18 mouse cellular contexts compared by ENCODE assay signal in the genomic region with DNA sequence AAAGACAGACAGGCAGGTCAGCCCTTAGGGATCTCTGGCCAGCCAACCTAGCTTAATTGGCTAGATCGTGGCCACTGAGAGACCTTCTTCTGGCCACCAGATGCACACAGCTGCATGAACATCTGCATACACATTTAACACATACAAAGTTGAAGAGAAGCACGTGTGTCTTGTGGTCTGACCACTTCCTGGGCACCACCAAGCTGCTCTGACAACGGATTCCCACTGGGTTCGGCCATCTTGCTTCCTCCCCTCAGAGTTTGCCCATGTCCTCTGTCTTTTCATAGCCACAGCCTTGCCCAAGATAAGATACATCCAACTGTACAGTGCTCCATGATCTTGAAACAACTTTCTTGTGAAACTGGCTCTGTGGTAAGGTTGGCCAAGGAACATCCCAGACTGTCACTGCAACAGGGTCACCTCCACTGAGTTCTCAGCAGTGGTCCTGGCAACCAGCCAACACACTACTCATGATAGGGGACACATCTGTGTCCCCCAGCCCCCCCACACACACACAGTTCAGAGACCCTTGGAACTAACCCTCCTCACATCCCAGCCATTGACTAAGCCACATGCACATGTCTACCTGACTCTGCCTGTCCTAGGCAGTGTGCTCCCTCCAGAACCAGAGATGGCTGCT.
DNase-seq lines count a peak whose midpoint lies in the region; ATAC-seq and TF ChIP-seq lines count a peak whose summit lies in the region.
"Had no signal": no experiment of that assay in that cellular context is flagged by ENCODE, and none has a peak within 500 bp of the region (broad histone marks: within the 10 kb centered on the region; RNA-seq: fewer than 3 reads in every experiment).

No protein-coding gene starts in this region.

- H3K4me2 ChIP-seq in liver, postnatal 0 days (ENCODE audit: low read depth, low read length): no peak overlapping the region
- H3K4me2 ChIP-seq in liver, embryonic 11.5 days: no peak overlapping the region
- no peak overlapping the region for H3K4me2 ChIP-seq in forebrain, postnatal 0 days (ENCODE audit: low read depth)
- H3K4me2 ChIP-seq: embryonic facial prominence, embryonic 12.5 days; heart, embryonic 11.5 days; hindbrain, embryonic 15.5 days; lung, embryonic 15.5 days; midbrain, embryonic 11.5 days had no signal

- DNase-seq in liver, postnatal 0 days: peak; percentile 39
- no peak for DNase-seq in liver, embryonic 11.5 days (ENCODE audit: low spot score)
- peak; percentile 55 to 63 for DNase-seq in natural killer cell, adult 2 months (ENCODE audit: low spot score in 2 of 2)
- peak; percentile 79 for DNase-seq in thymus, postnatal 25 days
- DNase-seq in ovary, postnatal 10 days (ENCODE audit: low spot score): no peak
- DNase-seq in forebrain, postnatal 0 days: no peak
- no peak for DNase-seq in urinary bladder, adult 18-20 months (ENCODE audit: low spot score in 2 of 2)
- DNase-seq: adrenal gland, postnatal 14 days; kidney, adult 8-10 months; liver had no signal

- TF ChIP-seq EP300 in liver, postnatal 0 days (IDR thresholded peaks at IDR 0.05; ENCODE audit: low read depth): no peak

- H3K9ac ChIP-seq in liver, postnatal 0 days (replicated peaks): no peak overlapping the region
- no peak overlapping the region for H3K9ac ChIP-seq in liver, embryonic 11.5 days (ENCODE audit: low read depth, low read length)
- no peak overlapping the region for H3K9ac ChIP-seq in forebrain, postnatal 0 days
- H3K9ac ChIP-seq: embryonic facial prominence, embryonic 12.5 days; hindbrain, embryonic 15.5 days; lung, embryonic 15.5 days had no signal

- H3K27ac ChIP-seq in liver, postnatal 0 days (ENCODE audit: low read depth): no peak overlapping the region
- H3K27ac ChIP-seq in liver, embryonic 11.5 days (ENCODE audit: low read depth, low read length): no peak overlapping the region
- H3K27ac ChIP-seq in forebrain, postnatal 0 days (ENCODE audit: low read depth, low read length): no peak overlapping the region
- H3K27ac ChIP-seq: embryonic facial prominence, embryonic 12.5 days; forebrain, embryonic 10.5 days; hindbrain, embryonic 15.5 days; lung, embryonic 15.5 days had no signal

- H3K4me3 ChIP-seq in liver, postnatal 0 days (ENCODE audit: low read depth, low read length): no peak overlapping the region
- no peak overlapping the region for H3K4me3 ChIP-seq in liver, embryonic 11.5 days (ENCODE audit: low read depth, low read length)
- H3K4me3 ChIP-seq in forebrain, postnatal 0 days (ENCODE audit: low read depth, low read length): no peak overlapping the region
- H3K4me3 ChIP-seq: embryonic facial prominence, embryonic 12.5 days; forebrain, embryonic 10.5 days; hindbrain, embryonic 15.5 days; lung, embryonic 15.5 days; myocyte had no signal

- H3K27me3 ChIP-seq in liver, postnatal 0 days (ENCODE audit: insufficient read depth, low read length): no peaks in the 10 kb centered on the region
- no peaks in the 10 kb centered on the region for H3K27me3 ChIP-seq in liver, embryonic 11.5 days (replicated peaks; ENCODE audit: control insufficient read depth, insufficient read depth, low read length)
- no peaks in the 10 kb centered on the region for H3K27me3 ChIP-seq in forebrain, postnatal 0 days (ENCODE audit: insufficient read depth, low read length)
- H3K27me3 ChIP-seq: embryonic facial prominence, embryonic 12.5 days; hindbrain, embryonic 15.5 days; lung, embryonic 15.5 days had no signal

- peak; percentile 58 for ATAC-seq in liver, postnatal 0 days
- no peak for ATAC-seq in liver, embryonic 11.5 days (replicated peaks; ENCODE audit: low FRiP score)
- ATAC-seq in activated CD4-positive, CD25-positive, alpha-beta regulatory T cell, adult 4 months: peak; percentile 63
- ATAC-seq in forebrain, postnatal 0 days: no peak

- WGBS in liver, postnatal 0 days (ENCODE audit: insufficient replicate concordance): 49% methylated on average over 4 of the region's 4 CpGs
- 63% methylated on average over 4 of the region's 4 CpGs for WGBS in liver, embryonic 11.5 days
- WGBS in forebrain, postnatal 0 days: 84% methylated on average over 4 of the region's 4 CpGs

- no peaks in the 10 kb centered on the region for H3K36me3 ChIP-seq in liver, postnatal 0 days (replicated peaks; ENCODE audit: insufficient read depth, low read length)
- no peaks in the 10 kb centered on the region for H3K36me3 ChIP-seq in liver, embryonic 11.5 days (ENCODE audit: control insufficient read depth, insufficient read depth, low read length)
- no peaks in the 10 kb centered on the region for H3K36me3 ChIP-seq in forebrain, postnatal 0 days (ENCODE audit: insufficient read depth)
- H3K36me3 ChIP-seq: embryonic facial prominence, embryonic 12.5 days; forebrain, embryonic 10.5 days; hindbrain, embryonic 15.5 days; lung, embryonic 15.5 days had no signal

- no peaks in the 10 kb centered on the region for H3K9me3 ChIP-seq in liver, postnatal 0 days (ENCODE audit: low read length)
- H3K9me3 ChIP-seq in liver, embryonic 11.5 days (ENCODE audit: control insufficient read depth, low read length): no peaks in the 10 kb centered on the region
- no peaks in the 10 kb centered on the region for H3K9me3 ChIP-seq in forebrain, postnatal 0 days (ENCODE audit: low read length)
- H3K9me3 ChIP-seq: embryonic facial prominence, embryonic 12.5 days; forebrain, embryonic 10.5 days; hindbrain, embryonic 15.5 days; lung, embryonic 15.5 days had no signal

- no peaks in the 10 kb centered on the region for H3K4me1 ChIP-seq in liver, postnatal 0 days (ENCODE audit: insufficient read depth)
- H3K4me1 ChIP-seq in liver, embryonic 11.5 days (replicated peaks; ENCODE audit: control insufficient read depth, insufficient read depth, low read length): no peaks in the 10 kb centered on the region
- no peaks in the 10 kb centered on the region for H3K4me1 ChIP-seq in forebrain, postnatal 0 days (ENCODE audit: insufficient read depth)
- H3K4me1 ChIP-seq: embryonic facial prominence, embryonic 12.5 days; forebrain, embryonic 10.5 days; hindbrain, embryonic 15.5 days; lung, embryonic 15.5 days had no signal

- no peak for TF ChIP-seq CTCF in liver, postnatal 0 days (IDR thresholded peaks at IDR 0.05; ENCODE audit: low read depth)
- no peak for TF ChIP-seq CTCF in forebrain, postnatal 0 days (IDR thresholded peaks at IDR 0.05; ENCODE audit: low read depth)

Comparison
In these comparisons a context has a peak if more than half of its experiments do, and no peak if none do; other contexts are left out.
1. ATAC-seq: peak in liver, postnatal 0 days (single experiment) and activated CD4-positive, CD25-positive, alpha-beta regulatory T cell, adult 4 months (single experiment); none in liver, embryonic 11.5 days (single experiment) and forebrain, postnatal 0 days (single experiment).
2. DNase-seq: peak in liver, postnatal 0 days (single experiment), natural killer cell, adult 2 months (2 of 2) and thymus, postnatal 25 days (single experiment); none in liver, embryonic 11.5 days (single experiment), ovary, postnatal 10 days (single experiment), forebrain, postnatal 0 days (single experiment) and urinary bladder, adult 18-20 months (0 of 2).